Mouse (Mus musculus) midbrain, postnatal 0 days (tissue): Measurements from ENCODE around the gene Gabpb1. TPM values are rescaled to one million over a fixed set of nuclear protein-coding genes. Genes with fewer than 3 reads are reported as not detected.

Experiments
- ATAC-seq: fragments of 200-750 bp; cut with Nextera tagmentation; 2 replicates; pipeline ENCODE4 v1.8.0; 2017; ENCODE audit warnings: moderate number of reproducible peaks, mild to moderate bottlenecking, moderate TSS enrichment, moderate library complexity; ENCODE audit not compliant: low FRiP score
- DNase-seq: peaks from one replicate; pipeline ENCODE4 v3.0.0-alpha.2; 2015; ENCODE audit warnings: low spot score
- H3K27ac ChIP-seq: fragments of 300-500 bp; sonication (generic); 2 replicates; pipeline ENCODE4 v1.5.1; 2014; ENCODE audit warnings: low read depth, mild to moderate bottlenecking, low read length, mixed read lengths
- H3K27me3 ChIP-seq: fragments of 300-500 bp; sonication (generic); 2 replicates; pipeline ENCODE4 v1.6.1; 2014; ENCODE audit warnings: low read length, control low read depth, mixed read lengths; ENCODE audit not compliant: insufficient read depth
- H3K36me3 ChIP-seq: fragments of 300-500 bp; sonication (generic); 2 replicates; pipeline ENCODE4 v1.6.1; 2014; ENCODE audit warnings: low read length, control low read depth, mixed read lengths; ENCODE audit not compliant: insufficient read depth
- H3K4me1 ChIP-seq: fragments of 300-500 bp; sonication (generic); 2 replicates; pipeline ENCODE4 v1.6.1; 2014; ENCODE audit warnings: mild to moderate bottlenecking, control low read depth, antibody characterized with exemption, low read length, mixed read lengths; ENCODE audit not compliant: insufficient read depth
- H3K4me2 ChIP-seq: fragments of 300-500 bp; sonication (generic); 2 replicates; pipeline ENCODE4 v1.6.1; 2014; ENCODE audit warnings: low read depth, mild to moderate bottlenecking, low read length, mixed read lengths; ENCODE audit not compliant: poor library complexity, severe bottlenecking
- H3K4me3 ChIP-seq: fragments of 300-500 bp; sonication (generic); 2 replicates; pipeline ENCODE4 v1.5.1; 2014; ENCODE audit warnings: low read depth, mild to moderate bottlenecking, low read length, moderate library complexity
- H3K9ac ChIP-seq: fragments of 300-500 bp; sonication (generic); replicated peaks from 2 replicates; pipeline ENCODE4 v1.6.1; 2014; ENCODE audit warnings: mild to moderate bottlenecking, low read length, moderate library complexity, mixed read lengths; ENCODE audit not compliant: poor library complexity, severe bottlenecking
- H3K9me3 ChIP-seq: fragments of 300-500 bp; sonication (generic); 2 replicates; pipeline ENCODE4 v1.6.1; 2016; ENCODE audit warnings: low read length, control low read depth
- CTCF ChIP-seq: IDR thresholded peaks from 2 replicates; pipeline ENCODE4 v1.5.1; 2016; ENCODE audit warnings: antibody characterized with exemption, mild to moderate bottlenecking
- WGBS: fragments of 180-500 bp; shearing (Covaris S2); extraction: QIAGEN DNeasy Blood & Tissue Kit; methylation state at CpG from one replicate; pipeline ENCODE4 v1.1.7; 2014; 5-methylcytosine and 5-hydroxymethylcytosine counted together
- polyA plus RNA-seq: library from polyadenylated mRNA; unstranded; fragments of >200 nt; fragmentation: Nextera tagmentation; extraction: Ambion mirVana; gene quantifications from 2 replicates; pipeline ENCODE4 v1.2.1, GENCODE M21; 2015
- total RNA-seq: library from RNA; depleted of rRNA; stranded (reverse); fragments of >200 nt; gene quantifications from 2 replicates; pipeline ENCODE4 v1.2.3, GENCODE M21; 2014; rRNA removed

Gabpb1 gene
- total and polyA plus RNA-seq, 2 experiments from 2014 or later, result 11.5 to 26.5 TPM

- Histone ChIP-seq H3K27ac (no peak overlapping the region), H3K4me2 (peak overlapping the region; percentile 40), H3K27me3 (no peaks in the 10 kb centered on the region), H3K4me1 (no peaks in the 10 kb centered on the region), H3K36me3 (no peaks in the 10 kb centered on the region), H3K4me3 (peak overlapping the region; percentile 5), H3K9me3 (no peaks in the 10 kb centered on the region), H3K9ac (no peak overlapping the region)
- peak; percentile 74 for DNase-seq
- ATAC-seq, result peak; percentile 58; the same call in 1 of the 2 replicates
- peak; percentile 87 for TF ChIP-seq CTCF
- 33% methylated on average over 26 of the region's 26 CpGs for WGBS
Measured at GRCm38 (mm10) chr2:126593831-126594610, 82.1 kb downstream of the Gabpb1 start.

GRCm38 (mm10) chr2:126591304-126591703, 84.8 kb downstream of the Gabpb1 start:
- ATAC-seq (no peak), DNase-seq (no peak)
- TF ChIP-seq CTCF, result no peak
- H3K36me3 ChIP-seq, result 0 out of 2 replicates have a peak, but pooled peaks cover 6% of the 10 kb centered on the region
- WGBS, result 90% methylated on average over 4 of the region's 4 CpGs
- H3K4me3 ChIP-seq, result no peak overlapping the region
- H3K27ac ChIP-seq, result no peak overlapping the region
- H3K9me3 ChIP-seq, result no peaks in the 10 kb centered on the region
- H3K9ac ChIP-seq, result no peak overlapping the region
- no peaks in the 10 kb centered on the region for H3K4me1 ChIP-seq
- no peaks in the 10 kb centered on the region for H3K27me3 ChIP-seq
- H3K4me2 ChIP-seq, result no peak overlapping the region

- Histone ChIP-seq H3K4me1 (no peaks in the 10 kb centered on the region), H3K4me3 (no peak overlapping the region), H3K27me3 (no peaks in the 10 kb centered on the region), H3K9ac (no peak overlapping the region), H3K9me3 (no peaks in the 10 kb centered on the region), H3K27ac (no peak overlapping the region), H3K4me2 (no peak overlapping the region), H3K36me3 (0 out of 2 replicates have a peak, but pooled peaks cover 6% of the 10 kb centered on the region)
- DNase-seq (no peak), ATAC-seq (no peak)
- TF ChIP-seq CTCF, result no peak
- WGBS, result 90% methylated on average over 3 of the region's 3 CpGs
Measured at GRCm38 (mm10) chr2:126587468-126587867, 88.7 kb downstream of the Gabpb1 start.

GRCm38 (mm10) chr2:126584621-126585369, 91.3 kb downstream of the Gabpb1 start:
- Histone ChIP-seq H3K9ac (no peak overlapping the region), H3K9me3 (no peaks in the 10 kb centered on the region), H3K27me3 (no peaks in the 10 kb centered on the region), H3K4me1 (no peaks in the 10 kb centered on the region), H3K4me2 (no peak overlapping the region), H3K4me3 (no peak overlapping the region), H3K36me3 (peaks cover 15% of the 10 kb centered on the region; the same call in 1 of the 2 replicates), H3K27ac (no peak overlapping the region)
- no peak for DNase-seq
- no peak for TF ChIP-seq CTCF
- no peak for ATAC-seq
- 85% methylated on average over 8 of the region's 8 CpGs for WGBS

- Histone ChIP-seq H3K27me3 (no peaks in the 10 kb centered on the region), H3K4me2 (no peak overlapping the region), H3K4me3 (no peak overlapping the region), H3K27ac (no peak overlapping the region), H3K9ac (no peak overlapping the region), H3K4me1 (no peaks in the 10 kb centered on the region), H3K9me3 (no peaks in the 10 kb centered on the region), H3K36me3 (peaks cover 19% of the 10 kb centered on the region; the same call in 1 of the 2 replicates)
- no peak for ATAC-seq
- WGBS, result 76% methylated on average over 6 of the region's 6 CpGs
- no peak for TF ChIP-seq CTCF
- DNase-seq, result no peak
Measured at GRCm38 (mm10) chr2:126583960-126584359, 92.2 kb downstream of the Gabpb1 start.

- no peak for TF ChIP-seq CTCF
- no peak for ATAC-seq
- Histone ChIP-seq H3K4me1 (no peaks in the 10 kb centered on the region), H3K4me2 (no peak overlapping the region), H3K27me3 (no peaks in the 10 kb centered on the region), H3K9me3 (no peaks in the 10 kb centered on the region), H3K27ac (no peak overlapping the region), H3K9ac (no peak overlapping the region), H3K4me3 (no peak overlapping the region), H3K36me3 (peaks cover 17% of the 10 kb centered on the region; the same call in 1 of the 2 replicates)
- WGBS, result 97% methylated on average over 1 of the region's 1 CpGs
- no peak for DNase-seq
Measured at GRCm38 (mm10) chr2:126579282-126579681, 96.9 kb downstream of the Gabpb1 start.

Other genes starting within 250 kb of the Gabpb1 start
- gene Atp8b4, start 175.7 kb downstream of the Gabpb1 start, total RNA-seq, result 0.14 and 0.22 TPM in 2 replicates
- not detected in 2 replicates for gene Atp8b4, start 175.7 kb downstream of the Gabpb1 start, polyA plus RNA-seq
- 10.7 and 13.6 TPM in 2 replicates for gene Slc27a2, start 123.9 kb downstream of the Gabpb1 start, total RNA-seq
- 10.7 and 10.9 TPM in 2 replicates for gene Slc27a2, start 123.9 kb downstream of the Gabpb1 start, polyA plus RNA-seq
- gene Hdc, start 57.0 kb downstream of the Gabpb1 start, total RNA-seq, result 3.2 and 5.6 TPM in 2 replicates
- 2.8 and 3.8 TPM in 2 replicates for gene Hdc, start 57.0 kb downstream of the Gabpb1 start, polyA plus RNA-seq
- gene Usp8, start 31.0 kb upstream of the Gabpb1 start, total RNA-seq, result 18.6 and 20.1 TPM in 2 replicates
- gene Usp8, start 31.0 kb upstream of the Gabpb1 start, polyA plus RNA-seq, result 17.8 and 18.7 TPM in 2 replicates
- 0.11 TPM in 1 of 2 replicates, not detected in the other for gene Usp50, start 107.1 kb upstream of the Gabpb1 start, total RNA-seq
- gene Usp50, start 107.1 kb upstream of the Gabpb1 start, polyA plus RNA-seq, result 1.2 and 2.0 TPM in 2 replicates
- gene Trpm7, start 199.9 kb upstream of the Gabpb1 start, total RNA-seq, result 23.6 and 35.2 TPM in 2 replicates
- 23.6 and 23.8 TPM in 2 replicates for gene Trpm7, start 199.9 kb upstream of the Gabpb1 start, polyA plus RNA-seq